35 mouse cellular contexts compared by ENCODE assay signal in the genomic region with DNA sequence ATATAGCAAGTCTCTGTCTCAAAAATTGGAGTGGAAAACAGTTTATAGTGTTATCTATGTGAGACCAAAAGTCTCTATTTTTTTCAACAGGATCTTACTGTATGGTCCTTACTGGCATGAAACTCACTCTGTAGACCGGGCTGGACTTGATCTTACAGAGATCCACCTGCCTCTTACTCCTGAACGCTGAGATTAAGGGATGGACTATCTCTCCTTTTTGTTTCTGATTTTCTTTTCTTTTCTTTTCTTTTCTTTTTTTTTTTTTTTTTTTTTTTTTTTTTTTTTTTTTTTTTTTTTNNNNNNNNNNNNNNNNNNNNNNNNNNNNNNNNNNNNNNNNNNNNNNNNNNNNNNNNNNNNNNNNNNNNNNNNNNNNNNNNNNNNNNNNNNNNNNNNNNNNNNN.
"Had no signal": no experiment of that assay in that cellular context is flagged by ENCODE, and none has a peak within 500 bp of the region (broad histone marks: within the 10 kb centered on the region; RNA-seq: fewer than 3 reads in every experiment).

No protein-coding gene starts in this region.

- DNase-seq: heart, postnatal 10 days; heart, postnatal 14 days; heart, postnatal 36 days; heart, postnatal 4 days; kidney, adult 11 months; kidney, adult 18-20 months; kidney, adult 2 months; kidney, adult 8-10 months; kidney, adult 9 months; kidney, postnatal 10 days; kidney, postnatal 14 days; kidney, postnatal 25 days; kidney, postnatal 36 days; kidney, postnatal 4 days; layer of hippocampus, adult 9-11 months; layer of hippocampus, postnatal 36 days had no signal

- H3K27ac ChIP-seq: heart, embryonic 13.5 days; heart, embryonic 15.5 days; hindbrain, embryonic 10.5 days; hindbrain, embryonic 12.5 days; hindbrain, embryonic 13.5 days; hindbrain, embryonic 14.5 days; hindbrain, embryonic 15.5 days; hindbrain, postnatal 0 days; intestine, embryonic 15.5 days; kidney, embryonic 15.5 days; kidney, postnatal 0 days; layer of hippocampus, adult 2 months; left cerebral cortex, adult 2 months had no signal

- ATAC-seq: hindbrain, embryonic 16.5 days; hindbrain, postnatal 0 days; inflammation-experienced regulatory T-cells, adult 6 months; intestine, embryonic 15.5 days; intestine, embryonic 16.5 days; intestine, postnatal 0 days had no signal

- H3K4me2 ChIP-seq: heart, embryonic 11.5 days; heart, embryonic 12.5 days; heart, embryonic 13.5 days; heart, embryonic 15.5 days; hindbrain, embryonic 12.5 days; hindbrain, embryonic 13.5 days; hindbrain, embryonic 14.5 days; hindbrain, embryonic 15.5 days; intestine, embryonic 15.5 days; kidney, embryonic 15.5 days had no signal

- H3K36me3 ChIP-seq: heart, embryonic 12.5 days; heart, embryonic 15.5 days; hindbrain, embryonic 10.5 days; hindbrain, embryonic 12.5 days; hindbrain, embryonic 13.5 days; hindbrain, embryonic 15.5 days; intestine, embryonic 15.5 days; kidney, embryonic 15.5 days had no signal

- H3K9ac ChIP-seq: heart, embryonic 12.5 days; heart, embryonic 13.5 days; heart, embryonic 15.5 days; hindbrain, embryonic 12.5 days; hindbrain, embryonic 13.5 days; hindbrain, embryonic 14.5 days; hindbrain, embryonic 15.5 days; intestine, embryonic 15.5 days; kidney, embryonic 15.5 days had no signal

- H3K4me3 ChIP-seq: heart, embryonic 12.5 days; heart, embryonic 13.5 days; heart, embryonic 15.5 days; hindbrain, embryonic 10.5 days; hindbrain, embryonic 12.5 days; hindbrain, embryonic 13.5 days; hindbrain, embryonic 15.5 days; intestine, embryonic 15.5 days; kidney, embryonic 15.5 days; layer of hippocampus, adult 2 months; left cerebral cortex, adult 2 months had no signal

- H3K9me3 ChIP-seq: heart, embryonic 12.5 days; heart, embryonic 13.5 days; heart, embryonic 15.5 days; hindbrain, embryonic 10.5 days; hindbrain, embryonic 12.5 days; hindbrain, embryonic 13.5 days; hindbrain, embryonic 15.5 days; intestine, embryonic 15.5 days; kidney, embryonic 15.5 days had no signal
